In genomic region chr3:20154531-20155367, GRCm38 (mm10) we compare ENCODE assay signal across 8 mouse cellular contexts. TPM values are rescaled to one million over a fixed set of nuclear protein-coding genes. Genes with fewer than 3 reads are reported as not detected.
A peak's percentile ranks its signal among the peaks of the same experiment; 100 is the strongest.
DNase-seq lines count a peak whose midpoint lies in the region; ATAC-seq lines count a peak whose summit lies in the region.

Gyg (minus strand) TSS chr3:20155317.

- no peaks in the 10 kb centered on the region; the same call in 1 of the 2 replicates for H3K9me3 ChIP-seq in embryonic facial prominence, embryonic 11.5 days (replicated peaks; ENCODE audit: control insufficient read depth, low read length)
- peaks cover 4% of the 10 kb centered on the region; the same call in 1 of the 2 replicates for H3K9me3 ChIP-seq in limb, embryonic 13.5 days
- no peaks in the 10 kb centered on the region for H3K9me3 ChIP-seq in midbrain, embryonic 14.5 days (ENCODE audit: control insufficient read depth, low read length)

- peak within 1 kb of the TSS; percentile 90 for H3K4me2 ChIP-seq in embryonic facial prominence, embryonic 11.5 days (ENCODE audit: low read depth, low read length)
- H3K4me2 ChIP-seq in limb, embryonic 13.5 days (replicated peaks) = peak within 1 kb of the TSS; percentile 91
- peak within 1 kb of the TSS; percentile 93 for H3K4me2 ChIP-seq in midbrain, embryonic 14.5 days (ENCODE audit: low read length)

- H3K36me3 ChIP-seq in embryonic facial prominence, embryonic 11.5 days (replicated peaks; ENCODE audit: control insufficient read depth, insufficient read depth, low read depth, low read length) = no peaks in the 10 kb centered on the region
- no peaks in the 10 kb centered on the region for H3K36me3 ChIP-seq in limb, embryonic 13.5 days
- H3K36me3 ChIP-seq in midbrain, embryonic 14.5 days (ENCODE audit: control insufficient read depth, insufficient read depth, low read length) = no peaks in the 10 kb centered on the region

- peak; percentile 40 to 57 for DNase-seq in left cerebral cortex, adult 18-20 months (ENCODE audit: low spot score in 2 of 2)
- no peak for DNase-seq in left cerebral cortex, adult 11 months (ENCODE audit: low spot score)
- DNase-seq in embryonic facial prominence, embryonic 11.5 days (ENCODE audit: low spot score) = peak; percentile 63
- DNase-seq in heart, adult 11 months = peak; percentile 98
- peak; percentile 58 for DNase-seq in kidney, adult 11 months
- DNase-seq in midbrain, embryonic 14.5 days = peak; percentile 73
- DNase-seq in spleen, adult 18-20 months = peak; percentile 58 to 71

- no peak within 1 kb of the TSS for H3K27ac ChIP-seq in embryonic facial prominence, embryonic 11.5 days (replicated peaks; ENCODE audit: low read depth, low read length)
- H3K27ac ChIP-seq in limb, embryonic 13.5 days = no peak within 1 kb of the TSS
- H3K27ac ChIP-seq in midbrain, embryonic 14.5 days (replicated peaks; ENCODE audit: low read depth, low read length) = 0 out of 2 replicates have a peak within 1 kb of the TSS, but pooled peaks have one; percentile 8

- H3K9ac ChIP-seq in embryonic facial prominence, embryonic 11.5 days (replicated peaks; ENCODE audit: low read length) = peak within 1 kb of the TSS; percentile 83
- peak within 1 kb of the TSS; percentile 87 for H3K9ac ChIP-seq in limb, embryonic 13.5 days
- H3K9ac ChIP-seq in midbrain, embryonic 14.5 days (replicated peaks; ENCODE audit: low read length) = peak within 1 kb of the TSS; percentile 78

- 1% methylated on average over 63 of the region's 73 CpGs for WGBS in embryonic facial prominence, embryonic 11.5 days
- under 1% methylated on average over 72 of the region's 73 CpGs for WGBS in limb, embryonic 13.5 days
- 1% methylated on average over 73 of the region's 73 CpGs for WGBS in midbrain, embryonic 14.5 days

- H3K4me1 ChIP-seq in embryonic facial prominence, embryonic 11.5 days (ENCODE audit: control insufficient read depth, insufficient read depth, low read length) = no peaks in the 10 kb centered on the region; the same call in 1 of the 2 replicates
- peaks cover 14% of the 10 kb centered on the region for H3K4me1 ChIP-seq in limb, embryonic 13.5 days
- no peaks in the 10 kb centered on the region for H3K4me1 ChIP-seq in midbrain, embryonic 14.5 days (ENCODE audit: control insufficient read depth, insufficient read depth, low read length)

- ATAC-seq in embryonic facial prominence, embryonic 11.5 days (replicated peaks; ENCODE audit: insufficient number of reproducible peaks, low FRiP score, low TSS enrichment, low read depth) = peak; percentile 88
- ATAC-seq in limb, embryonic 13.5 days (ENCODE audit: low FRiP score, low read depth) = peak; percentile 86
- ATAC-seq in midbrain, embryonic 14.5 days (ENCODE audit: low FRiP score, low TSS enrichment) = peak; percentile 87

- no peaks in the 10 kb centered on the region for H3K27me3 ChIP-seq in embryonic facial prominence, embryonic 11.5 days (ENCODE audit: control insufficient read depth, insufficient read depth, low read length)
- H3K27me3 ChIP-seq in limb, embryonic 13.5 days = no peaks in the 10 kb centered on the region
- H3K27me3 ChIP-seq in midbrain, embryonic 14.5 days (ENCODE audit: control insufficient read depth, insufficient read depth, low read length) = no peaks in the 10 kb centered on the region

- peak within 1 kb of the TSS; percentile 77 for H3K4me3 ChIP-seq in embryonic facial prominence, embryonic 11.5 days (ENCODE audit: low read depth, low read length)
- H3K4me3 ChIP-seq in limb, embryonic 13.5 days = peak within 1 kb of the TSS; percentile 74
- peak within 1 kb of the TSS; percentile 72 for H3K4me3 ChIP-seq in midbrain, embryonic 14.5 days (replicated peaks; ENCODE audit: low read depth, low read length)

RNA-seq across cellular contexts. Expression of gene Gyg, which starts in this region (rescaled TPM):
- total RNA-seq in left cerebral cortex, adult 18-20 months (2021) = 10 to 100 TPM; 30.0 to 31.7 TPM
- 57.5 and 60.0 TPM in 2 replicates for polyA plus RNA-seq in embryonic facial prominence, embryonic 11.5 days (2014; fragmentation: Nextera tagmentation; extraction: Ambion mirVana)
- polyA plus RNA-seq in limb, embryonic 13.5 days (2015; fragmentation: Nextera tagmentation; extraction: Ambion mirVana) = 46.6 and 47.2 TPM in 2 replicates
- polyA plus RNA-seq in midbrain, embryonic 14.5 days (2014; fragmentation: Nextera tagmentation; extraction: Ambion mirVana) = 46.0 and 49.6 TPM in 2 replicates
